Mouse (Mus musculus) retina, postnatal 1 day (tissue): ENCODE data around the gene Gm8797.
A peak's percentile ranks its signal among the peaks of the same experiment; 100 is the strongest.
"Not testable (repeated sequence)": the region's sequence is repeated elsewhere in the genome, so short reads cannot be mapped to it uniquely, and the experiment has no call there.

Experiments
- DNase-seq: peaks from one replicate; pipeline ENCODE4 v3.0.0-alpha.2; 2012

Gene Gm8797

GRCm38 (mm10) chr3:5750506-5750905 lies at the start of gene Gm8797:
Gene Gm8797 (plus strand): TSS chr3:5750806.
- not testable (repeated sequence) for DNase-seq

GRCm38 (mm10) chr3:5714481-5714880 lies 36.1 kb upstream of the Gm8797 start:
- no peak for DNase-seq

GRCm38 (mm10) chr3:5732931-5733330 lies 17.7 kb upstream of the Gm8797 start:
- DNase-seq, result no peak

- DNase-seq, result peak; percentile 98
Observed at GRCm38 (mm10) chr3:5754763-5755478, 4.3 kb downstream of the Gm8797 start.

GRCm38 (mm10) chr3:5766256-5766655 lies 15.7 kb downstream of the Gm8797 start:
- peak; percentile 7 for DNase-seq

- DNase-seq, result no peak
Observed at GRCm38 (mm10) chr3:5776894-5777293, 26.3 kb downstream of the Gm8797 start.
